Mouse (Mus musculus) stomach, embryonic 14.5 days (tissue): ENCODE results near the gene Rnf220. TPM values are rescaled to one million over a fixed set of nuclear protein-coding genes. Genes with fewer than 3 reads are reported as not detected.

Source experiments
- ATAC-seq: fragments of 200-750 bp; cut with Nextera tagmentation; 2 replicates; pipeline ENCODE4 v1.8.0; 2017; ENCODE audit warnings: low read depth, moderate TSS enrichment; ENCODE audit not compliant: insufficient number of reproducible peaks, insufficient read depth, low FRiP score
- H3K27ac ChIP-seq: fragments of 300-500 bp; sonication (generic); 2 replicates; pipeline ENCODE4 v1.5.1; 2014; ENCODE audit warnings: mild to moderate bottlenecking, low read length, moderate library complexity, mixed read lengths
- H3K27me3 ChIP-seq: fragments of 300-500 bp; sonication (generic); 2 replicates; pipeline ENCODE4 v1.6.1; 2014; ENCODE audit warnings: low read length, control low read depth, mixed read lengths; ENCODE audit not compliant: control insufficient read depth, insufficient read depth
- H3K36me3 ChIP-seq: fragments of 300-500 bp; sonication (generic); 2 replicates; pipeline ENCODE4 v1.6.1; 2014; ENCODE audit warnings: mild to moderate bottlenecking, control low read depth, low read length, moderate library complexity, mixed read lengths; ENCODE audit not compliant: control insufficient read depth, insufficient read depth
- H3K4me1 ChIP-seq: fragments of 300-500 bp; sonication (generic); 2 replicates; pipeline ENCODE4 v1.6.1; 2014; ENCODE audit warnings: low read length, control low read depth, mixed read lengths; ENCODE audit not compliant: control insufficient read depth, insufficient read depth
- H3K4me2 ChIP-seq: fragments of 300-500 bp; sonication (generic); replicated peaks from 2 replicates; pipeline ENCODE4 v1.6.1; 2014; ENCODE audit warnings: low read depth, low read length, control low read depth
- H3K4me3 ChIP-seq: fragments of 300-500 bp; sonication (generic); 2 replicates; pipeline ENCODE4 v1.5.1; 2014; ENCODE audit warnings: low read depth, low read length, control low read depth
- H3K9ac ChIP-seq: fragments of 300-500 bp; sonication (generic); replicated peaks from 2 replicates; pipeline ENCODE4 v1.6.1; 2014; ENCODE audit warnings: low read depth, mild to moderate bottlenecking, control low read depth, low read length, moderate library complexity, mixed read lengths
- H3K9me3 ChIP-seq: fragments of 300-500 bp; sonication (generic); 2 replicates; pipeline ENCODE4 v1.6.1; 2016; ENCODE audit warnings: low read depth, low read length, control low read depth; ENCODE audit not compliant: control insufficient read depth
- WGBS: fragments of 180-500 bp; shearing (Covaris S2); extraction: QIAGEN DNeasy Blood & Tissue Kit; methylation state at CpG from one replicate; pipeline ENCODE4 v1.1.7; 2014; 5-methylcytosine and 5-hydroxymethylcytosine counted together
- polyA plus RNA-seq: library from polyadenylated mRNA; unstranded; fragments of >200 nt; fragmentation: Nextera tagmentation; extraction: Ambion mirVana; gene quantifications from 2 replicates; pipeline ENCODE4 v1.2.1, GENCODE M21; 2014

The Rnf220 gene
- polyA plus RNA-seq, 1 experiment from 2014 or later, result 54.5 TPM

DNA sequence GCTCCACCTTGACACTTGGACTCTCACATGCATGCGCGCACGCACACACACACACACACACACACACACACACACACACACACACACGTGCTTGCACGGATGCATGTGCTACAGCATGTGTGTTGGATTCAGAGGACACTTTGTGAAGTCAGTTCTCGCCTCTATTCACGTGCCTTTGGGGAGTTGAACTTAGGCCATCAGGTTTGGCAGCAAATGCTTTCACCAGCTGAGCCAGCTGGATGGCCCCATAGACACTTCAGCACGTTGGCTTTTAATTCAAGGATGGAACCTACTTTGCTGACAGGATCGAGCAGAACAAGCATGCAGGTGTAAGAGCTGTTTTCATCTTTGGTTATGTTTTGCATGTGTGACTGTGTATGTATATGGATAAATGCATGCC is 275.0 kb downstream of the Rnf220 start:
- H3K4me1 ChIP-seq, result no peaks in the 10 kb centered on the region
- H3K36me3 ChIP-seq, result no peaks in the 10 kb centered on the region
- no peak for ATAC-seq
- no peak overlapping the region for H3K4me3 ChIP-seq
- H3K9me3 ChIP-seq, result no peaks in the 10 kb centered on the region
- H3K9ac ChIP-seq, result no peak overlapping the region
- no peak overlapping the region for H3K27ac ChIP-seq
- H3K4me2 ChIP-seq, result no peak overlapping the region
- H3K27me3 ChIP-seq, result no peaks in the 10 kb centered on the region
- 87% methylated on average over 9 of the region's 9 CpGs for WGBS

Other genes starting within 250 kb of the Rnf220 start
- 18.9 and 19.4 TPM in 2 replicates for gene Tmem53, start 245.1 kb downstream of the Rnf220 start, polyA plus RNA-seq
- 0.30 and 1.3 TPM in 2 replicates for gene Armh1, start 244.9 kb downstream of the Rnf220 start, polyA plus RNA-seq
- gene Eri3, start 53.3 kb upstream of the Rnf220 start, polyA plus RNA-seq, result 143 and 176 TPM in 2 replicates
- 67.9 TPM in 2 replicates for gene Dmap1, start 185.2 kb upstream of the Rnf220 start, polyA plus RNA-seq
- not detected in 2 replicates for gene Gm12845, start 227.4 kb upstream of the Rnf220 start, polyA plus RNA-seq